Mouse (Mus musculus) heart, embryonic 14.5 days (tissue): ENCODE results near the gene 1520401A03Rik. TPM values are rescaled to one million over a fixed set of nuclear protein-coding genes. Genes with fewer than 3 reads are reported as not detected.

Experiments used
- ATAC-seq: fragments of 200-750 bp; cut with Nextera tagmentation; 2 replicates; pipeline ENCODE4 v1.8.0; 2017; ENCODE audit warnings: low read depth, moderate TSS enrichment; ENCODE audit not compliant: insufficient number of reproducible peaks, insufficient read depth, low FRiP score
- H3K27ac ChIP-seq, 2 experiments: fragments of 200-500 bp in 1 of 2; fragments of 300-500 bp in 1 of 2; sonication (generic) in 1 of 2; replicated peaks in 1 of 2; 2 replicates each; pipeline ENCODE4 v1.5.1; 2012 to 2014; ENCODE audit warnings: low read depth in 2 of 2, low read length in 2 of 2, control low read depth in 1 of 2, mild to moderate bottlenecking in 1 of 2, mixed read lengths in 1 of 2; ENCODE audit not compliant: control insufficient read depth in 1 of 2, insufficient read depth in 1 of 2
- H3K27me3 ChIP-seq: fragments of 300-500 bp; sonication (generic); 2 replicates; pipeline ENCODE4 v1.6.1; 2014; ENCODE audit warnings: mild to moderate bottlenecking, low read length, control low read depth; ENCODE audit not compliant: control insufficient read depth, insufficient read depth
- H3K36me3 ChIP-seq: fragments of 300-500 bp; sonication (generic); 2 replicates; pipeline ENCODE4 v1.6.1; 2014; ENCODE audit warnings: mild to moderate bottlenecking, control low read depth, low read length, mixed read lengths; ENCODE audit not compliant: control insufficient read depth, insufficient read depth
- H3K4me1 ChIP-seq, 2 experiments: fragments of 200-500 bp in 1 of 2; fragments of 300-500 bp in 1 of 2; sonication (generic) in 1 of 2; 2 replicates each; pipeline ENCODE4 v1.6.1; 2012 to 2014; ENCODE audit warnings: low read length in 2 of 2, control low read depth in 1 of 2, mixed read lengths in 1 of 2; ENCODE audit not compliant: control insufficient read depth in 2 of 2, insufficient read depth in 2 of 2
- H3K4me2 ChIP-seq: fragments of 300-500 bp; sonication (generic); 2 replicates; pipeline ENCODE4 v1.6.1; 2014; ENCODE audit warnings: mild to moderate bottlenecking, low read length
- H3K4me3 ChIP-seq, 2 experiments: fragments of 200-500 bp in 1 of 2; fragments of 300-500 bp in 1 of 2; sonication (generic) in 1 of 2; 2 replicates each; pipeline ENCODE4 v1.5.1; 2012 to 2014; ENCODE audit warnings: low read length in 2 of 2, mild to moderate bottlenecking in 2 of 2, control low read depth in 1 of 2, low read depth in 1 of 2, moderate library complexity in 1 of 2; ENCODE audit not compliant: control insufficient read depth in 1 of 2, insufficient read depth in 1 of 2
- H3K9ac ChIP-seq: fragments of 300-500 bp; sonication (generic); 2 replicates; pipeline ENCODE4 v1.6.1; 2014; ENCODE audit warnings: mild to moderate bottlenecking, low read length
- H3K9me3 ChIP-seq: fragments of 300-500 bp; sonication (generic); 2 replicates; pipeline ENCODE4 v1.6.1; 2016; ENCODE audit warnings: low read length, control low read depth; ENCODE audit not compliant: control insufficient read depth
- WGBS: fragments of 180-500 bp; shearing (Covaris S2); extraction: QIAGEN DNeasy Blood & Tissue Kit; methylation state at CpG from one replicate; pipeline ENCODE4 v1.1.7; 2014; 5-methylcytosine and 5-hydroxymethylcytosine counted together
- polyA plus RNA-seq: library from polyadenylated mRNA; unstranded; fragments of >200 nt; fragmentation: Nextera tagmentation; extraction: Ambion mirVana; gene quantifications from 2 replicates; pipeline ENCODE4 v1.2.1, GENCODE M21; 2014

Gene 1520401A03Rik
- polyA plus RNA-seq, 1 experiment from 2014 or later = not detected

- no peaks in the 10 kb centered on the region for H3K9me3 ChIP-seq
- no peak overlapping the region for H3K27ac ChIP-seq
- 92% methylated on average over 9 of the region's 9 CpGs for WGBS
- no peaks in the 10 kb centered on the region for H3K27me3 ChIP-seq
- H3K4me3 ChIP-seq = no peak overlapping the region
- no peaks in the 10 kb centered on the region for H3K4me1 ChIP-seq
- no peak overlapping the region for H3K9ac ChIP-seq
- no peak overlapping the region for H3K4me2 ChIP-seq
- ATAC-seq = no peak
- peaks cover 76% of the 10 kb centered on the region for H3K36me3 ChIP-seq
These were observed 37.6 kb upstream of the 1520401A03Rik start for GRCm38 (mm10) chr17:23760231-23760630.

- H3K4me2 ChIP-seq = no peak overlapping the region
- H3K27me3 ChIP-seq = no peaks in the 10 kb centered on the region
- no peak for ATAC-seq
- WGBS = 78% methylated on average over 8 of the region's 8 CpGs
- H3K9me3 ChIP-seq = no peaks in the 10 kb centered on the region
- H3K9ac ChIP-seq = no peak overlapping the region
- peaks cover 90% of the 10 kb centered on the region for H3K36me3 ChIP-seq
- no peak overlapping the region for H3K27ac ChIP-seq
- no peak overlapping the region for H3K4me3 ChIP-seq
- no peaks in the 10 kb centered on the region for H3K4me1 ChIP-seq
These were observed 36.2 kb upstream of the 1520401A03Rik start for GRCm38 (mm10) chr17:23758801-23759200.

GRCm38 (mm10) chr17:23757581-23757980 is 35.0 kb upstream of the 1520401A03Rik start:
- Histone ChIP-seq H3K27ac (no peak overlapping the region), H3K27me3 (no peaks in the 10 kb centered on the region), H3K9ac (no peak overlapping the region), H3K36me3 (peaks cover 98% of the 10 kb centered on the region), H3K4me2 (no peak overlapping the region), H3K4me1 (no peaks in the 10 kb centered on the region), H3K4me3 (no peak overlapping the region), H3K9me3 (no peaks in the 10 kb centered on the region)
- WGBS = 92% methylated on average over 9 of the region's 9 CpGs
- ATAC-seq = no peak

DNA sequence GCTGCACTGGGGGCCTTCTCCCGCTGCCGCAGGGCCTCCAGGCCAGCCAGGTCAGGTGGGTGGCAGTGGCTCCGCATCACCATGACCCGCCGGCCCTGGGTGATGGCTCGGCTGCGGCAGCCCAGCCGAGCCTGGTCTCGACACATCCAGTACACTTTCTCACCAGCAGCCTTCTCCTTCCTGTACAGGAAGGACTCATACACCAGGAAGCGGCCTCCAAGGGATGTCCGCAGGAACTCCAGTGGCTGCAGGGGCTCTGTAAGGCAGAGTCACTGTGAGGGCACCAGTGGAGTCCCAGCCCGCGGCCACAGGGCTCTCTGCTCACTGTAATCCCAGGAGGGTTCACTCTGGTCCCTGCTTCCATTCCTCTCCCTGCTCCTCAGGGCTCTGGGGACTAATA is 33.1 kb upstream of the 1520401A03Rik start:
- Histone ChIP-seq H3K4me1 (no peaks in the 10 kb centered on the region), H3K9me3 (no peaks in the 10 kb centered on the region), H3K4me2 (no peak overlapping the region), H3K4me3 (no peak overlapping the region), H3K27ac (0 out of 4 replicates have a peak overlapping the region, but pooled peaks of 1 of the 2 experiments have one; percentile 11), H3K9ac (no peak overlapping the region), H3K36me3 (peaks cover 94% of the 10 kb centered on the region), H3K27me3 (no peaks in the 10 kb centered on the region)
- 0 out of 2 replicates have a peak, but pooled peaks have one; percentile 28 for ATAC-seq
- WGBS = 84% methylated on average over 13 of the region's 13 CpGs

DNA sequence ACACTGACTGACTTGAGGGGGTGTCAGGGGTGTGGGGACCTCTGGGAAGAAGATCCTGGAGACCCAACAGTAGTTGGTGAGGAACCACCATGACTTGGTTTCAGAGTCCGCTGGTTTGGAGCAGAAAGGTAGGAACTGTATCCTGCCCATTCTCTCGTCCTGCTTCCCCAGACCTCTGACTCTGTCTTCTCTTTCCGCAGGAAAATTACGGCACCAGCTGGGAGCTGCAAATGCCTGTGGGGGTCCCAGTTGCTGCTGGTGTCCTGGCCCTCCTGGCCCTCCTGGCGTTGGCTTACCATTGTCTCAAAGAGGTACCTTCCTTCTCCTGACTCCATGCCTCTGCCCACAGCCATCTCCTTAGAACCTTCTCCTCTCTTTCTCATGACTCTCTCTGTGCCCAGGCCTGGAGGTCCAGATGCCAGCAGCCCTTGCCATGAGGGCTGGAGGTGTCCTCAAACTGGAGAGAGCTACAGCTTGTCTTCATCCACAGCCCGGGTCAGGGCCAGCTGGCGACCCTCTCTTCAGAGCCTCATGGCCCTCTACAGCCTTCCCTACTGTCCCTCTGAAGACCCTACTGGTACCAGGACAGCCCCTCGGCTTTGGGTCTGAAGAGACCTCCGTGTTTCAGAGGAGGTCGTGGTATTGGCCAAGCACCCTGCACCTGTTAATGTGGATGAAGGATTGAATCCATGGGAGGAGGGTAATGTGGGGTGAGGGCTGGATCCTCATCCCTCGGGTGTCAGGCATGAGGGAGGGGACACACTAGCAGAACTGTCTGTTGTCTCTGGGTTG is 27.0 kb upstream of the 1520401A03Rik start:
- ATAC-seq = no peak
- peak overlapping the region; percentile 39 for H3K4me2 ChIP-seq
- H3K27ac ChIP-seq = no peak overlapping the region
- peak overlapping the region in 1 of 2 experiments; percentile 12; a peak in 2 of 4 replicates for H3K4me3 ChIP-seq
- peaks cover 10 to 17% of the 10 kb centered on the region in 2 experiments; a peak in 3 of 4 replicates for H3K4me1 ChIP-seq
- H3K9ac ChIP-seq = 0 out of 2 replicates have a peak overlapping the region, but pooled peaks have one; percentile 22
- H3K9me3 ChIP-seq = no peaks in the 10 kb centered on the region
- WGBS = 77% methylated on average over 11 of the region's 11 CpGs
- H3K36me3 ChIP-seq = peaks cover 34% of the 10 kb centered on the region
- H3K27me3 ChIP-seq = peaks cover 38% of the 10 kb centered on the region

DNA sequence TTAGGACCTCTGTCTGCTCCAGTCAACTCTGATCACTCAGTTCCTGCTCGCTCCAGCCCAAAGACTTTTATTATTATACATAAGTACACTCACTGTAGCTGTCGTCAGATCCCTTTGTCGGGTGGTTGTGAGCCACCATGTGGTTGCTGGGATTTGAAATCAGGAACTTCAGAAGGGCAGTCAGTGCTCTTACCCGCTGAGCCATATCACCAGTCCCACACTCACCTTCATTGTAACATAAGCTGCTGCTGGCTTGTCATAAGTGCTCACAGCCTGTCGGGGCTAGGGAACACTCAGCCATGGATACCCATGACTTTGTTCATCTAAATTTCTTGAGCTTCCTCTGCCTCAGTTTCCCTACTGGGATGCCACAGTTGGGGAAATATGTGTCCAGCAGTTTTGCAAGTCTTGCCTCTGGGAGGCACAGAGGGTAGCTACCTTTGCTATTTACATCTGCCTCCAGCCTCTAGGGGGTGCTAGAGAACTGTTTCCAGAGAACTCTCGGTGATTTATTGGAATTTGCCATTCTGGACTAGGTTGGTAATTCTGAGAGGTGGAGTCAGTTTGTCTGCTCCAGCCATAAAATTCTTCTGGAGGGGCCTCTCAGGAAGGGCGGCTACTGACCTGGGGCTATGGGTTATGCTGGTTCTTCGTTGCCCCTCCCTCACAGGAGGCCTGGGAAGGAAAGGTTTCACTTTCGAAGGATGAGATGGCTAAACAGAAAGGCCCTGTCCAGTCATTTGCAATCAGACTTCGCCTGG is 26.2 kb upstream of the 1520401A03Rik start:
- peaks cover 10 to 20% of the 10 kb centered on the region in 2 experiments; a peak in 3 of 4 replicates for H3K4me1 ChIP-seq
- H3K36me3 ChIP-seq = peaks cover 27% of the 10 kb centered on the region
- no peak overlapping the region for H3K27ac ChIP-seq
- H3K9ac ChIP-seq = 0 out of 2 replicates have a peak overlapping the region, but pooled peaks have one; percentile 22
- H3K9me3 ChIP-seq = no peaks in the 10 kb centered on the region
- 26% methylated on average over 10 of the region's 10 CpGs for WGBS
- no peak for ATAC-seq
- peak overlapping the region; percentile 39 for H3K4me2 ChIP-seq
- H3K4me3 ChIP-seq = peak overlapping the region; percentile 12 to 18; a peak in 3 of 4 replicates
- peaks cover 46% of the 10 kb centered on the region for H3K27me3 ChIP-seq

GRCm38 (mm10) chr17:23748026-23748425 is 25.4 kb upstream of the 1520401A03Rik start:
- no peak overlapping the region for H3K4me2 ChIP-seq
- H3K4me1 ChIP-seq = peaks cover 10 to 20% of the 10 kb centered on the region in 2 experiments; a peak in 3 of 4 replicates
- H3K27me3 ChIP-seq = peaks cover 54% of the 10 kb centered on the region
- peaks cover 19% of the 10 kb centered on the region for H3K36me3 ChIP-seq
- WGBS = 23% methylated on average over 6 of the region's 6 CpGs
- no peak overlapping the region for H3K9ac ChIP-seq
- H3K4me3 ChIP-seq = no peak overlapping the region
- no peaks in the 10 kb centered on the region for H3K9me3 ChIP-seq
- no peak for ATAC-seq
- no peak overlapping the region for H3K27ac ChIP-seq
